In genomic region chr13:65240509-65241098, GRCm38 (mm10) we compare ENCODE assay signal across 8 mouse cellular contexts. TPM values are rescaled to one million over a fixed set of nuclear protein-coding genes. Genes with fewer than 3 reads are reported as not detected.
DNase-seq lines count a peak whose midpoint lies in the region; ATAC-seq and TF ChIP-seq lines count a peak whose summit lies in the region.

No protein-coding gene starts in this region.

- ATAC-seq in heart, embryonic 13.5 days (ENCODE audit: extremely low read depth, insufficient number of reproducible peaks, low FRiP score, low TSS enrichment), result peak; percentile 85
- peak; percentile 88 for ATAC-seq in liver, embryonic 13.5 days (ENCODE audit: low read depth)
- peak; percentile 92 for ATAC-seq in stomach, embryonic 16.5 days (ENCODE audit: insufficient read depth, low FRiP score)

- peaks cover 2% of the 10 kb centered on the region; the same call in 1 of the 2 replicates for H3K9me3 ChIP-seq in heart, embryonic 13.5 days
- 0 out of 2 replicates have a peak, but pooled peaks cover under 1% of the 10 kb centered on the region for H3K9me3 ChIP-seq in liver, embryonic 13.5 days (replicated peaks)
- H3K9me3 ChIP-seq in stomach, embryonic 16.5 days (replicated peaks; ENCODE audit: control insufficient read depth, low read length), result peaks cover 8% of the 10 kb centered on the region; the same call in 1 of the 2 replicates

- peak overlapping the region; percentile 87 for H3K9ac ChIP-seq in heart, embryonic 13.5 days
- peak overlapping the region; percentile 80 for H3K9ac ChIP-seq in liver, embryonic 13.5 days
- peak overlapping the region; percentile 80 for H3K9ac ChIP-seq in stomach, embryonic 16.5 days (ENCODE audit: low read length)

- peaks cover 2% of the 10 kb centered on the region; the same call in 1 of the 2 replicates for H3K36me3 ChIP-seq in heart, embryonic 13.5 days
- H3K36me3 ChIP-seq in liver, embryonic 13.5 days, result peaks cover 5% of the 10 kb centered on the region
- peaks cover 9% of the 10 kb centered on the region; the same call in 1 of the 2 replicates for H3K36me3 ChIP-seq in stomach, embryonic 16.5 days (ENCODE audit: control insufficient read depth, insufficient read depth, low read length)

- peaks cover 18% of the 10 kb centered on the region for H3K4me1 ChIP-seq in heart, embryonic 13.5 days
- H3K4me1 ChIP-seq in liver, embryonic 13.5 days (replicated peaks), result peaks cover 25% of the 10 kb centered on the region
- H3K4me1 ChIP-seq in stomach, embryonic 16.5 days (ENCODE audit: control insufficient read depth, insufficient read depth, low read length), result peaks cover 11% of the 10 kb centered on the region; the same call in 1 of the 2 replicates

- WGBS in heart, embryonic 13.5 days, result 2% methylated on average over 28 of the region's 28 CpGs
- under 1% methylated on average over 28 of the region's 28 CpGs for WGBS in liver, embryonic 13.5 days (ENCODE audit: insufficient replicate concordance)
- under 1% methylated on average over 28 of the region's 28 CpGs for WGBS in stomach, embryonic 16.5 days

- no peaks in the 10 kb centered on the region for H3K27me3 ChIP-seq in heart, embryonic 13.5 days (replicated peaks)
- no peaks in the 10 kb centered on the region for H3K27me3 ChIP-seq in liver, embryonic 13.5 days
- no peaks in the 10 kb centered on the region for H3K27me3 ChIP-seq in stomach, embryonic 16.5 days (ENCODE audit: control insufficient read depth, insufficient read depth, low read length)

- peak overlapping the region; percentile 94 for H3K27ac ChIP-seq in heart, embryonic 13.5 days (replicated peaks)
- peak overlapping the region; percentile 86 for H3K27ac ChIP-seq in liver, embryonic 13.5 days
- peak overlapping the region; percentile 92 for H3K27ac ChIP-seq in stomach, embryonic 16.5 days (ENCODE audit: low read length)

- H3K4me2 ChIP-seq in heart, embryonic 13.5 days, result peak overlapping the region; percentile 98
- H3K4me2 ChIP-seq in liver, embryonic 13.5 days, result peak overlapping the region; percentile 94
- peak overlapping the region; percentile 93 for H3K4me2 ChIP-seq in stomach, embryonic 16.5 days (ENCODE audit: low read depth, low read length)

- DNase-seq in CD4-positive helper T cell, adult 2 months (ENCODE audit: low read depth, low spot score), result peak; percentile 98
- peak; percentile 99 for DNase-seq in brain, embryonic 14.5 days (ENCODE audit: low read depth)
- peak; percentile 54 for DNase-seq in fat pad, adult 2 months (ENCODE audit: extremely low read depth, low read depth, low spot score)
- peak; percentile 96 for DNase-seq in kidney, postnatal 14 days
- DNase-seq in liver, embryonic 13.5 days, result peak; percentile 93
- DNase-seq in neural tube, embryonic 10.5 days (ENCODE audit: extremely low spot score, low spot score), result peak; percentile 91

- no peak for TF ChIP-seq CTCF in brain, embryonic 14.5 days (IDR thresholded peaks at IDR 0.05; ENCODE audit: borderline replicate concordance, extremely low read depth, insufficient read depth, insufficient read length)

- TF ChIP-seq POLR2A in brain, embryonic 14.5 days (IDR thresholded peaks at IDR 0.05; ENCODE audit: borderline replicate concordance, extremely low read depth, insufficient read depth, insufficient read length, poor library complexity, severe bottlenecking), result peak; percentile 52; the same call in 1 of the 2 replicates

- H3K4me3 ChIP-seq in heart, embryonic 13.5 days, result peak overlapping the region; percentile 89
- H3K4me3 ChIP-seq in liver, embryonic 13.5 days (replicated peaks), result peak overlapping the region; percentile 79
- H3K4me3 ChIP-seq in stomach, embryonic 16.5 days (replicated peaks; ENCODE audit: low read length), result peak overlapping the region; percentile 78

RNA-seq across cellular contexts. Expression of gene Gm10775, which starts 18.7 kb away (rescaled TPM):
- 0.11 and 0.29 TPM in 2 replicates for polyA plus RNA-seq in brain, embryonic 14.5 days (2012; rRNA removed)
- polyA plus RNA-seq in heart, embryonic 13.5 days (2015; fragmentation: Nextera tagmentation; extraction: Ambion mirVana), result not detected in 2 replicates
- polyA plus RNA-seq in liver, embryonic 13.5 days (2015; fragmentation: Nextera tagmentation; extraction: Ambion mirVana), result not detected in 2 replicates
- polyA plus RNA-seq in stomach, embryonic 16.5 days (2015; fragmentation: Nextera tagmentation; extraction: Ambion mirVana), result not detected in 2 replicates

RNA-seq across cellular contexts. Expression of gene Nlrp4f, which starts 34.8 kb away (rescaled TPM):
- 0.08 TPM in 1 of 2 replicates, not detected in the other for polyA plus RNA-seq in brain, embryonic 14.5 days (2012; rRNA removed)
- not detected in 2 replicates for polyA plus RNA-seq in heart, embryonic 13.5 days (2015; fragmentation: Nextera tagmentation; extraction: Ambion mirVana)
- polyA plus RNA-seq in liver, embryonic 13.5 days (2015; fragmentation: Nextera tagmentation; extraction: Ambion mirVana), result not detected in 2 replicates
- polyA plus RNA-seq in stomach, embryonic 16.5 days (2015; fragmentation: Nextera tagmentation; extraction: Ambion mirVana), result not detected in 2 replicates

RNA-seq across cellular contexts. Expression of gene Zfp369, which starts 38.0 kb away (rescaled TPM):
- 63.2 and 69.7 TPM in 2 replicates for polyA plus RNA-seq in brain, embryonic 14.5 days (2012; rRNA removed)
- polyA plus RNA-seq in heart, embryonic 13.5 days (2015; fragmentation: Nextera tagmentation; extraction: Ambion mirVana), result 6.7 and 8.3 TPM in 2 replicates
- 3.5 and 3.7 TPM in 2 replicates for polyA plus RNA-seq in liver, embryonic 13.5 days (2015; fragmentation: Nextera tagmentation; extraction: Ambion mirVana)
- 10.7 and 12.1 TPM in 2 replicates for polyA plus RNA-seq in stomach, embryonic 16.5 days (2015; fragmentation: Nextera tagmentation; extraction: Ambion mirVana)

Comparison
In these comparisons a context has a peak if more than half of its experiments do, and no peak if none do; other contexts are left out.
1. Peak in every context shown above with its lines: DNase-seq, ATAC-seq, H3K4me3 ChIP-seq and H3K27ac ChIP-seq.